Mouse (Mus musculus): ENCODE data around the gene Gm20715. TPM values are rescaled to one million over a fixed set of nuclear protein-coding genes. Genes with fewer than 3 reads are reported as not detected.

Gm20715 gene
- polyA plus RNA-seq, 1 experiment from 2014 or later = 0.07 TPM

GRCm38 (mm10) chr7:6383044-6383455 lies 27.0 kb upstream of the Gm20715 start, which contains the start of gene Zfp28:
TSS of gene Zfp28 (plus strand) at chr7:6383295.
- H3K27me3 ChIP-seq = no peaks in the 10 kb centered on the region
- peak within 1 kb of the TSS; percentile 65 for H3K4me3 ChIP-seq (replicated peaks)
- peaks cover 23% of the 10 kb centered on the region for H3K4me1 ChIP-seq (replicated peaks)
- peak within 1 kb of the TSS; percentile 71 for H3K4me2 ChIP-seq (replicated peaks)
- H3K27ac ChIP-seq = 0 out of 2 replicates have a peak within 1 kb of the TSS, but pooled peaks have one; percentile 14
- peak within 1 kb of the TSS; percentile 77 for H3K9ac ChIP-seq (replicated peaks)
- WGBS = under 1% methylated on average over 28 of the region's 28 CpGs
- ATAC-seq = peak; percentile 97
- no peaks in the 10 kb centered on the region for H3K9me3 ChIP-seq
- peaks cover 24% of the 10 kb centered on the region for H3K36me3 ChIP-seq

- peak overlapping the region; percentile 71 for H3K4me2 ChIP-seq (replicated peaks)
- peaks cover 25% of the 10 kb centered on the region for H3K36me3 ChIP-seq
- H3K4me1 ChIP-seq (replicated peaks) = peaks cover 23% of the 10 kb centered on the region
- H3K27me3 ChIP-seq = no peaks in the 10 kb centered on the region
- peak; percentile 7; the same call in 1 of the 2 replicates for ATAC-seq
- peak overlapping the region; percentile 65 for H3K4me3 ChIP-seq (replicated peaks)
- H3K9me3 ChIP-seq = no peaks in the 10 kb centered on the region
- no peak overlapping the region for H3K27ac ChIP-seq
- WGBS = 75% methylated on average over 8 of the region's 8 CpGs
- peak overlapping the region; percentile 77; the same call in 1 of the 2 replicates for H3K9ac ChIP-seq (replicated peaks)
Observed at GRCm38 (mm10) chr7:6384011-6384410, 26.1 kb upstream of the Gm20715 start.

DNA sequence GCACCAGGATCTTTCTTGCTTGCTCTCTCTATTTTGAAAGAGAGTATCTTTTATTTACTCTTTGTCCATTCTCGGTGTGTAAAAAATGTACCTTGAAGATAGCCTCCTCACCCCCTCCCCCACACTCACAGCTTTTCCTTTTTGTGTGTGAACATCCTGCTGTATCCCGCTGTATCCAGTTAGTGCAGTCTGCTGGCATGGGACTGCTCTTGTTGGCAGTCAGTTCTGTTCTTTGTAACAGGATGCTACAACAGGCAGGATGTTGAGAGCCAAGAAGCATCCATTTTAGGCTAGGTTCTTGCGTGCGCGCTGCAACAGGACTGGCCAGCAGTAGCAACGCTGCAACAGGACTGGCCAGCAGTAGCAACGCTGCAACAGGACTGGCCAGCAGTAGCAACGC lies 23.1 kb upstream of the Gm20715 start:
- peaks cover 23% of the 10 kb centered on the region for H3K4me1 ChIP-seq (replicated peaks)
- H3K9ac ChIP-seq (replicated peaks) = no peak overlapping the region
- H3K9me3 ChIP-seq = no peaks in the 10 kb centered on the region
- H3K36me3 ChIP-seq = peaks cover 51% of the 10 kb centered on the region
- ATAC-seq = no peak
- no peak overlapping the region for H3K4me2 ChIP-seq (replicated peaks)
- H3K4me3 ChIP-seq (replicated peaks) = no peak overlapping the region
- H3K27ac ChIP-seq = no peak overlapping the region
- H3K27me3 ChIP-seq = no peaks in the 10 kb centered on the region
- 96% methylated on average over 8 of the region's 8 CpGs for whole genome bisulfite sequencing

- ATAC-seq = no peak
- H3K9ac ChIP-seq (replicated peaks) = no peak overlapping the region
- H3K4me2 ChIP-seq (replicated peaks) = no peak overlapping the region
- no peaks in the 10 kb centered on the region for H3K9me3 ChIP-seq
- H3K27ac ChIP-seq = no peak overlapping the region
- H3K4me1 ChIP-seq (replicated peaks) = peaks cover 10% of the 10 kb centered on the region
- 86% methylated on average over 5 of the region's 5 CpGs for WGBS
- H3K4me3 ChIP-seq (replicated peaks) = no peak overlapping the region
- H3K36me3 ChIP-seq = peaks cover 71% of the 10 kb centered on the region
- no peaks in the 10 kb centered on the region for H3K27me3 ChIP-seq
Observed at GRCm38 (mm10) chr7:6388971-6389370, 21.1 kb upstream of the Gm20715 start.

DNA sequence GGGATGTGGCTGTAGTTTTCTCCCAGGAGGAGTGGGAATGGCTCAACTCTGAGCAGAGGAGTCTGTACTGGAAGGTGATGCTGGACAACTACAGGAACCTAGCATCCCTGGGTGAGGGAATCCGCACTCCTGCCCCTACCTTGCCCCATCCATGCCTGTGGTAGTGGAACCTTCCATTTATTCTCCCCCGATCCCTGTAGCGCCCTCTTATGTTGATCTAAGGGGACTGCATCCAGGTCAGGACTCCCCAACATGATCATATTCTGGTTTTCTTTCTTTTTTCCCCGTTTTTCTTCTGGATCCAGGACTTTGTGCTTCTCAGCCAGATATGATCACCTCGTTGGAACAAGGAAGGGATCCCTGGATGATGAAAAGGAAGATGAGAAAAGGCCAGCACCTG lies 20.6 kb upstream of the Gm20715 start:
- no peaks in the 10 kb centered on the region for H3K9me3 ChIP-seq
- no peak for ATAC-seq
- H3K36me3 ChIP-seq = peaks cover 75% of the 10 kb centered on the region
- H3K4me3 ChIP-seq (replicated peaks) = no peak overlapping the region
- no peak overlapping the region for H3K4me2 ChIP-seq (replicated peaks)
- no peak overlapping the region for H3K27ac ChIP-seq
- WGBS = 72% methylated on average over 5 of the region's 5 CpGs
- H3K4me1 ChIP-seq (replicated peaks) = peaks cover 5% of the 10 kb centered on the region
- H3K9ac ChIP-seq (replicated peaks) = no peak overlapping the region
- H3K27me3 ChIP-seq = no peaks in the 10 kb centered on the region

DNA sequence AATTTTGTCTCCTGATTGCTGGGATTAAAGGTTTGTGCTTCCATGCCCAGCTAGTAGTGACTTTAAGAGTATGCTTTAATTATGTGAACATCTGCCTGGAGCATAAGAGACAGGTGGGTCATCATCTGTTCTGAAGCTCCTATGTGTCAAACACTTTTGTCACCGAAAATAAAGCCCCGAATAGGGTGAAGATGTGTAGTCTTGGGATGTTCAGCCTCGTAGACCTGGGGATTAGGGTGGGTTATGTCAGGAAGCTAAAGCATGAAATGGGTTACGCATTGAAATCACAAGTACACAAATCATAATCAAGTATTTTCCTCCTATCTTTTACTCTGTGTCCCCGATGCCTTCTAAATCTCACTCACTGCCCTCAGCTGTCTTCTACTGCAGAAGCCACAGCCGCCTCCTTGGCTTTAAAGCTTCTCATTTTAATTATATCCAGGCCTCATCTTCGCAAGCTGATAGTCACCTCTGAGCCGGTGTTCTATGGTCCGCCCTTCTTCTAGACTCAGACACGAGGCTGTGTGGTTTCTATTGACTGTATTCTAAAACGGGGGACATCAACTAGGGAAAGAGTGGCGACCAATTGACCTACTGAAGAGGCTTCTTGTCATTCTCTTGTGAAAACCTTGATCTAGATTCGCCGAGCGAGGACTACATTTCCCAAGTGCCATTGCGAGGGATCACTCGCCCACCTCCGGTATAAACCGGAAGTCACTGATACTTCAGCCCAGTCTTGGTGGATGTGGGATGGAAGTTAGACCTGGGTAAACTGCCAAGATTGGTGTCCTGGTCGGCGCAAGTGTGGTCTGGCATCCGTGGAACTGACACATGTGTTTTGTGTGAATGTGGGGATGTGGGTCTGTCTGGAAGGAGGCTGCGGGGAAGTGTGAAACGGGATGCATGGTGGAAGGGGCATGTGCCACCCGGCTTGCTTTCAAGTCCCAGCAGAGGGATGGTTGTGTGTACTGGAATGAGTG lies 11.8 kb upstream of the Gm20715 start, which contains the start of gene Smim17:
TSS of gene Smim17 (plus strand) at position 720 of the 980 bp plus-strand sequence.
- peak within 1 kb of the TSS; percentile 50 for H3K4me3 ChIP-seq (replicated peaks)
- peak within 1 kb of the TSS; percentile 67 for H3K9ac ChIP-seq (replicated peaks)
- H3K4me1 ChIP-seq (replicated peaks) = peaks cover 12% of the 10 kb centered on the region
- H3K27ac ChIP-seq = peak within 1 kb of the TSS; percentile 12; the same call in 1 of the 2 replicates
- peak; percentile 92 for ATAC-seq
- no peaks in the 10 kb centered on the region for H3K27me3 ChIP-seq
- H3K4me2 ChIP-seq (replicated peaks) = peak within 1 kb of the TSS; percentile 69
- H3K36me3 ChIP-seq = peaks cover 34% of the 10 kb centered on the region
- no peaks in the 10 kb centered on the region for H3K9me3 ChIP-seq
- 26% methylated on average over 25 of the region's 25 CpGs for WGBS

DNA sequence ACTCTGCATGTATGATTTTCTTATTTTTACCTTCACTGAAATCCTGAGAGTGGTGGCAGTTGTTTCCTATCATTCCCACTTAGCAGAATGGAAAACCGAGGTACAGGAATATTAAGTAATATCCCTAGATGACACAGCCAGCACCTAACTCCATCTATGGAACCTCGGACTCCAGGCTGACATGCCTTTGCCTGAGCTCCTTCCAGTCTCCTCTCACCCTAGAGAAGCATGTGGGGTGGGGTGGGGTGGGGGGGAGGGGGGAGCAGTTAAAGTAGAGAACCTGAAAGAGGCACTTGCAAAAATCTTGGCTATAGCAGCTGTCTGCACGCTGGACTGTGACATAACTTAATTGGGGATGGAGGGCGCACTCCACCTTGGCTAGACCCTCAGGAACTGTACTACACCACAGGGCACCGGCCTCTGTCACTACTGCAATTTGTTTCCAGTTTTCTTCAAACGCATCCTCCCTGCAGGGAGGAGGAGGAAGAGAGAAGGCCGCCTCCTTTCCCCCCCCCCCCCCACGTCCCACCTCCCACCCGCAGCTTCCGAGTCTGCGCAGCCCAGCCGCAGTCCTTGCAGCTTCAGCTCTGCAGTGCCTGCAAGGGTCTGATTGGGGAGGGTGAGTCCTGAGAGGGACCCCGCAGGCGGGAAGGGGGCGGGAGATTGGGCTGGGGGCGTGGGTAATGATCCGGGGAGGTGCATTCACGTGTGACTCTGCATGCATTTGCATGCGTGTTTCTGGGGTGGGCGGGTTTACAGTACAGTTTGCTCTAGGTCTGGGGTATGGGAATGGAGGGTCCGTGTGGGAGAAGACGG lies 4.8 kb downstream of the Gm20715 start:
- peak overlapping the region; percentile 40 for H3K4me3 ChIP-seq (replicated peaks)
- peak; percentile 89 for ATAC-seq
- no peaks in the 10 kb centered on the region for H3K27me3 ChIP-seq
- peaks cover 10% of the 10 kb centered on the region; the same call in 1 of the 2 replicates for H3K4me1 ChIP-seq (replicated peaks)
- H3K27ac ChIP-seq = no peak overlapping the region
- WGBS = 9% methylated on average over 17 of the region's 22 CpGs
- no peaks in the 10 kb centered on the region for H3K36me3 ChIP-seq
- peak overlapping the region; percentile 54 for H3K4me2 ChIP-seq (replicated peaks)
- no peaks in the 10 kb centered on the region for H3K9me3 ChIP-seq
- peak overlapping the region; percentile 54 for H3K9ac ChIP-seq (replicated peaks)

- Histone ChIP-seq H3K27me3 (no peaks in the 10 kb centered on the region), H3K4me3 (replicated peaks) (peak overlapping the region; percentile 40), H3K4me2 (replicated peaks) (peak overlapping the region; percentile 54), H3K4me1 (replicated peaks) (peaks cover 10% of the 10 kb centered on the region; the same call in 1 of the 2 replicates), H3K27ac (no peak overlapping the region), H3K36me3 (no peaks in the 10 kb centered on the region), H3K9ac (replicated peaks) (peak overlapping the region; percentile 54), H3K9me3 (no peaks in the 10 kb centered on the region)
- peak; percentile 48 for ATAC-seq
- 14% methylated on average over 8 of the region's 8 CpGs for WGBS
Observed at GRCm38 (mm10) chr7:6415442-6415787, 5.3 kb downstream of the Gm20715 start.

- H3K9me3 ChIP-seq = no peaks in the 10 kb centered on the region
- H3K4me2 ChIP-seq (replicated peaks) = no peak overlapping the region
- no peak overlapping the region for H3K27ac ChIP-seq
- H3K9ac ChIP-seq (replicated peaks) = no peak overlapping the region
- no peak for ATAC-seq
- no peaks in the 10 kb centered on the region for H3K36me3 ChIP-seq
- peaks cover 6% of the 10 kb centered on the region; the same call in 1 of the 2 replicates for H3K4me1 ChIP-seq (replicated peaks)
- no peaks in the 10 kb centered on the region for H3K27me3 ChIP-seq
- no peak overlapping the region for H3K4me3 ChIP-seq (replicated peaks)
- WGBS = 73% methylated on average over 6 of the region's 6 CpGs
Observed at GRCm38 (mm10) chr7:6419894-6420293, 9.8 kb downstream of the Gm20715 start.

DNA sequence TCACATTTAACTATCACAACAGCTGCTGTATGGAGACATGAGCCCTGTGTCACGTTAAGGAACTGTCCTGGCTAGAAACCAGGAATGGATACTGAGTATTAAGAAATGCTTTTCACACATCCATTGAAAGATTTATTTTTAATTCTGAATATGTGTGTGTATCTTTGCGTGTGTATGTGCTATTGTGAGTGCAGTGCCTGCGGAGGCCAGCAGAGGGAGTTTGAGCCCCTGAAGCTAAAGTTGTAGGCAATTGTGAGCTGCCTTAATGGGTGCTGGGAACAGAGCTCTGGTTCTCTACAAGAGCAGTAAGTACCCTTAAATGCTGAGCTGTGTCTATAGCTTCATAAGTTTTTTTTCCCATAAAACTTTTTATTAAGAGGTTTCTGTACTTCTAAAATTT lies 19.3 kb downstream of the Gm20715 start:
- H3K4me3 ChIP-seq (replicated peaks) = no peak overlapping the region
- H3K36me3 ChIP-seq = no peaks in the 10 kb centered on the region
- H3K27ac ChIP-seq = no peak overlapping the region
- peaks cover 5% of the 10 kb centered on the region; the same call in 1 of the 2 replicates for H3K9me3 ChIP-seq
- ATAC-seq = no peak
- H3K4me1 ChIP-seq (replicated peaks) = 0 out of 2 replicates have a peak, but pooled peaks cover 1% of the 10 kb centered on the region
- 89% methylated on average over 3 of the region's 3 CpGs for WGBS
- no peaks in the 10 kb centered on the region for H3K27me3 ChIP-seq
- no peak overlapping the region for H3K4me2 ChIP-seq (replicated peaks)
- H3K9ac ChIP-seq (replicated peaks) = no peak overlapping the region

GRCm38 (mm10) chr7:6430342-6430741 lies 20.3 kb downstream of the Gm20715 start:
- Histone ChIP-seq H3K9ac (replicated peaks) (no peak overlapping the region), H3K4me1 (replicated peaks) (peaks cover 8% of the 10 kb centered on the region), H3K9me3 (peaks cover 5% of the 10 kb centered on the region; the same call in 1 of the 2 replicates), H3K27me3 (no peaks in the 10 kb centered on the region), H3K36me3 (no peaks in the 10 kb centered on the region), H3K4me2 (replicated peaks) (no peak overlapping the region), H3K27ac (no peak overlapping the region), H3K4me3 (replicated peaks) (no peak overlapping the region)
- WGBS = 42% methylated on average over 2 of the region's 2 CpGs
- no peak for ATAC-seq
